Mouse (Mus musculus): ENCODE results near the gene Sestd1. TPM values are rescaled to one million over a fixed set of nuclear protein-coding genes. Genes with fewer than 3 reads are reported as not detected.

Sestd1 gene
- polyA plus RNA-seq, 1 experiment, result 38.4 TPM

DNA sequence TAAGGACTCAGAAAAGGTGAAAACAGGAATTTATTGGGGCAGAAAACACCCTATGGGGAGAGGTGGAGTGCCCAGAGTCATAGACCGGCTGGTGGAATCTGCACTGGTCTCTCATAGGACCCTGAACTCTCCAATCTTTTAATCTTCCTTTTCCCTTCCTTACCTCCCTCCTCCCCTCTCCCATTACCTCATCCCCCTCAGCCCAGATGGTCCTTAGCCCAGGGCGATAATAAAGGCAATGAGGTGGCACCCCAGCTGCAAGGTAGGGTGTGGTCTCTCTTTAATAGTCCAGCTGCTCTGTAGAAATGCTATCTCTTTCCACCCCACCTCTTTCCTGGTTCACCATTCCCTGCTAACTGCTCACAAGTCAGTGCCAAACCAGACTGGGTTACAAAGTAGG, 102.9 kb downstream of the Sestd1 start:
- H3K36me3 ChIP-seq (ENCODE audit: control insufficient read depth, insufficient read depth, low read length), result no peaks in the 10 kb centered on the region
- DNase-seq, result no peak
- no peak overlapping the region for H3K4me3 ChIP-seq (ENCODE audit: insufficient read depth, low read depth, low read length)
- 73% methylated on average over 2 of the region's 2 CpGs for WGBS
- H3K27ac ChIP-seq (ENCODE audit: insufficient read depth, low read depth, low read length), result no peak overlapping the region
- TF ChIP-seq POLR2A (IDR thresholded peaks at IDR 0.05; ENCODE audit: low read depth, low read length) (no peak), CTCF (conservative IDR thresholded peaks at IDR 0.05; ENCODE audit: insufficient read depth, insufficient read length, low read depth, low read length) (no peak)
- peaks cover 23% of the 10 kb centered on the region for H3K4me1 ChIP-seq (ENCODE audit: control insufficient read depth, insufficient read depth, low read length)
- H3K27me3 ChIP-seq (replicated peaks; ENCODE audit: control insufficient read depth, insufficient read depth, low read length), result no peaks in the 10 kb centered on the region

DNA sequence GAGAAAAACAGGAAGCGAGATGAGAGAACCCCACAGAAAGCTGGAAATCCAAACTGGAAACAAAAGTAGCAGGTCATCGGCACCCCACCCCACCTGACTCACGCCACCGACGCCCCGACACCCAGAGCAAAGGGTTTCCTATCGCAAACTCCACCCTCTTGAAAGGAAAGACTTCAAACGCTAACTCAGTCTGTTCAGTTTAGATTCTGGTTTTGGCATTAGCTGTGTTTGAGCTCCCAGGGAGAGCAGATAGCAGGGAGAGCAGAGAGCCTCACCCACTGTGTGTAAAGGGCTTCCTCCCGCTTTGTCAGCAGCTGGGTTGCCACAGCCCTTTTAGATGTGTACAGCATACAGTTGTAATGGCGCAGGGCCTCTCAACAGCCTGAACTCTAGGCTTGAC, 104.0 kb downstream of the Sestd1 start:
- TF ChIP-seq CTCF (conservative IDR thresholded peaks at IDR 0.05; ENCODE audit: insufficient read depth, insufficient read length, low read depth, low read length) (no peak), POLR2A (IDR thresholded peaks at IDR 0.05; ENCODE audit: low read depth, low read length) (no peak)
- WGBS, result 42% methylated on average over 10 of the region's 10 CpGs
- no peak overlapping the region for H3K4me3 ChIP-seq (ENCODE audit: insufficient read depth, low read depth, low read length)
- H3K4me1 ChIP-seq (ENCODE audit: control insufficient read depth, insufficient read depth, low read length), result peaks cover 30% of the 10 kb centered on the region
- DNase-seq, result no peak
- H3K36me3 ChIP-seq (ENCODE audit: control insufficient read depth, insufficient read depth, low read length), result no peaks in the 10 kb centered on the region
- no peaks in the 10 kb centered on the region for H3K27me3 ChIP-seq (replicated peaks; ENCODE audit: control insufficient read depth, insufficient read depth, low read length)
- 0 out of 2 replicates have a peak overlapping the region, but pooled peaks have one; percentile 47 for H3K27ac ChIP-seq (ENCODE audit: insufficient read depth, low read depth, low read length)

DNA sequence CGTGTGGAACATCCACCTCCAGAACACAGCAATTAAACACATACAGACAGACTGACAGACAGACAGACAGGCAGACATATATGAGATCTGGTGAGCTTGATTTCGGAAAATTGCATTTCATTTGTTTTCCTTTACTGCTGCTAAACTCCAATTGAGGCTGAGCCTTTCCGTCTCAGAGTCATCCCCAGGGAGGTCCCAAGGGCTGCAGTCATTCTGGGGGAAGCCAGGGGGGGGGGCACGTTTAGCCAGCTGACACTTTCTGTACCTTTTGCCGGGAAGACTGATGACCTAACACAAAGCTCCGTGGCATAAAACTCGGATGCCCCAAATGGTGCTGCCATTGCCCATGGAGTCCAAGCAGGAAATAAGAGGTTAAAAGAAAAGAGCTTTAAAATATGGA, 105.0 kb downstream of the Sestd1 start:
- no peak for DNase-seq
- 66% methylated on average over 7 of the region's 7 CpGs for WGBS
- TF ChIP-seq CTCF (conservative IDR thresholded peaks at IDR 0.05; ENCODE audit: insufficient read depth, insufficient read length, low read depth, low read length) (no peak), POLR2A (IDR thresholded peaks at IDR 0.05; ENCODE audit: low read depth, low read length) (no peak)
- H3K27ac ChIP-seq (ENCODE audit: insufficient read depth, low read depth, low read length), result no peak overlapping the region
- H3K36me3 ChIP-seq (ENCODE audit: control insufficient read depth, insufficient read depth, low read length), result no peaks in the 10 kb centered on the region
- no peaks in the 10 kb centered on the region for H3K27me3 ChIP-seq (replicated peaks; ENCODE audit: control insufficient read depth, insufficient read depth, low read length)
- H3K4me3 ChIP-seq (ENCODE audit: insufficient read depth, low read depth, low read length), result no peak overlapping the region
- peaks cover 33% of the 10 kb centered on the region for H3K4me1 ChIP-seq (ENCODE audit: control insufficient read depth, insufficient read depth, low read length)

DNA sequence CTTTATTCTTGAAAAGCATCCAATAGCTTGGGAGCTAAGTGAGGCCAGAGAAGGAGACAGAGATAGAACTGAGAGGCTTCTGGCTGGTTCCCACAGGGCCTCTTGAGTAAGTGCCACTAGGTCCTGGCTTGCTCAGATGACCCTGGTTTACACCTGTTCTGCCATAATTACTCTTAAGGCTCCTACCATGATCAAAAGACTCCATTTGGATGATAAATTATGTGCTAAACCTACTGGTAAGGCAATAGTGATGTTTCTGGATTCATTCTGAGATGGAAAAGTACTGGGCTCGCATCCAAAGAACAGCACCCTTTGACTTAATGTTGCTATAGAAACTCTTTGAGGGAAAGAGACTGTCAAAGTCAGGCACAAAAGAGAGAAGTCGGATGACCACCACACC, 106.1 kb downstream of the Sestd1 start:
- 42% methylated on average over 2 of the region's 2 CpGs for WGBS
- TF ChIP-seq POLR2A (IDR thresholded peaks at IDR 0.05; ENCODE audit: low read depth, low read length) (no peak), CTCF (conservative IDR thresholded peaks at IDR 0.05; ENCODE audit: insufficient read depth, insufficient read length, low read depth, low read length) (no peak)
- H3K27ac ChIP-seq (ENCODE audit: insufficient read depth, low read depth, low read length), result peak overlapping the region; percentile 73

DNA sequence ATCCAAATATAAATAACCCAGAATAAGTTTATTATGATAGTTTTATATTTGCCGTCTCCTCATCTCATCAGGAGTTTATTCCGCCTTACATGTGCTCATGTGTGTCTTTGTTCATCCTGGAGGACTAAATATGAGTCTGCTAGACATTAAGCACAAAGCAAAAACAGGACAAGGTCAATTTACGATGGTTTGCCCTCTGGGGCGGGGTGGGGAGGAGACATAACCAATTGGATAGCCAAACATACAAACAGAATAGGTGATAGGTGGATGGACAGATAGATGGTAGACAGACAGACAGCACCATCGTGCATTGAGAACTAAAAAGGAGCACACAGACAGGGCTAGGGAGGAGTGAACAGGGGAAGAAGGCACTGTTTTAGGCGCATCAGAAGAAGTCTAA, 106.6 kb downstream of the Sestd1 start:
- H3K36me3 ChIP-seq (ENCODE audit: control insufficient read depth, insufficient read depth, low read length), result no peaks in the 10 kb centered on the region
- TF ChIP-seq POLR2A (IDR thresholded peaks at IDR 0.05; ENCODE audit: low read depth, low read length) (no peak), CTCF (conservative IDR thresholded peaks at IDR 0.05; ENCODE audit: insufficient read depth, insufficient read length, low read depth, low read length) (no peak)
- no peak for DNase-seq
- WGBS, result 84% methylated on average over 6 of the region's 6 CpGs
- H3K27me3 ChIP-seq (replicated peaks; ENCODE audit: control insufficient read depth, insufficient read depth, low read length), result no peaks in the 10 kb centered on the region
- peak overlapping the region; percentile 73 for H3K27ac ChIP-seq (ENCODE audit: insufficient read depth, low read depth, low read length)
- H3K4me1 ChIP-seq (ENCODE audit: control insufficient read depth, insufficient read depth, low read length), result peaks cover 37% of the 10 kb centered on the region
- no peak overlapping the region for H3K4me3 ChIP-seq (ENCODE audit: insufficient read depth, low read depth, low read length)

More for the DNA sequence above, 106.1 kb downstream of the Sestd1 start:
- peak; percentile 77 for DNase-seq
- no peaks in the 10 kb centered on the region for H3K27me3 ChIP-seq (replicated peaks; ENCODE audit: control insufficient read depth, insufficient read depth, low read length)
- H3K4me1 ChIP-seq (ENCODE audit: control insufficient read depth, insufficient read depth, low read length), result peaks cover 33% of the 10 kb centered on the region
- H3K4me3 ChIP-seq (ENCODE audit: insufficient read depth, low read depth, low read length), result no peak overlapping the region
- no peaks in the 10 kb centered on the region for H3K36me3 ChIP-seq (ENCODE audit: control insufficient read depth, insufficient read depth, low read length)

DNA sequence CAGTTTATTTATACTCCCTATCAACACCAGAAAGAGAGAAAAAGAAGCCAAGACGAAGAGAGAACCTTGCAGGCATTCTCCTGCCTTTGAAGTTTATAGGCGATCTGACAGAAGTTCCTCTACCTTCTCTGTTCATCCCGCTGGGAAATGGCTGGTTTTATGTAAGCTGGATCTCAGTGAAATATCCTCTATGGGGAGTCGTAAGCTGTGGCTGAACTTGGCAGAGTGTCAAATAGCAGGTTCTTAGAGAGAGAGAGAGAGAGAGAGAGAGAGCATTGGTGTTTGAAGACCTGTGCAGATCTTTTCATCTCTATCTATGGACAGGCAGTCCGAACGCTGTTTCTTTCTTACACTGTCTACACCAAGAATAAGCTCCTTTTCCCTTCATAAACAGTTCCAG, 107.0 kb downstream of the Sestd1 start:
- peaks cover 40% of the 10 kb centered on the region for H3K4me1 ChIP-seq (ENCODE audit: control insufficient read depth, insufficient read depth, low read length)
- no peaks in the 10 kb centered on the region for H3K27me3 ChIP-seq (replicated peaks; ENCODE audit: control insufficient read depth, insufficient read depth, low read length)
- WGBS, result 49% methylated on average over 6 of the region's 6 CpGs
- TF ChIP-seq CTCF (conservative IDR thresholded peaks at IDR 0.05; ENCODE audit: insufficient read depth, insufficient read length, low read depth, low read length) (no peak), POLR2A (IDR thresholded peaks at IDR 0.05; ENCODE audit: low read depth, low read length) (no peak)
- H3K4me3 ChIP-seq (ENCODE audit: insufficient read depth, low read depth, low read length), result no peak overlapping the region
- peak overlapping the region; percentile 70 for H3K27ac ChIP-seq (ENCODE audit: insufficient read depth, low read depth, low read length)
- H3K36me3 ChIP-seq (ENCODE audit: control insufficient read depth, insufficient read depth, low read length), result no peaks in the 10 kb centered on the region
- peak; percentile 47 for DNase-seq

DNA sequence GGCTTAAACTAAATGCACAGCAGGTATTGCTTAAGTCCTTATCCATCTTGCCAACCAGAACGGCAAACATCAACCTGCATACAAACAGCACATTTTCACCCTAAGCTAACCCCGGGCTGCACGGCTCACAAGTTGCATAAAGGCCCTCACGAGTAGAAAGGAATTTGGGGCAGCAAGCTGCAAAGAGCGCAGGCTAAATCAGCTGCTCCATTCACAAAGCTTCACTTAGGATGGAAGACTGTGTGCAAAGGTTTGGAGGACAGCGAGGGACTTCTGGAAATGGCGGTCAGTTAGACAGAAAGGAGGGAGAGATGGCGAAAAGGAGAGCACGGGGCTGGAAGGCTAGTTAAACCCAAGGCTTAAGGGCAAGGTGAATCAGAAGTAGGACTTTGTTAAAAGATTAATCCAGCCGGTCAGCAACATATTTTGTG, 108.1 kb downstream of the Sestd1 start:
- no peaks in the 10 kb centered on the region for H3K36me3 ChIP-seq (ENCODE audit: control insufficient read depth, insufficient read depth, low read length)
- H3K4me3 ChIP-seq (ENCODE audit: insufficient read depth, low read depth, low read length), result peak overlapping the region; percentile 9; the same call in 1 of the 2 replicates
- 31% methylated on average over 10 of the region's 10 CpGs for WGBS
- peaks cover 46% of the 10 kb centered on the region for H3K4me1 ChIP-seq (ENCODE audit: control insufficient read depth, insufficient read depth, low read length)
- TF ChIP-seq POLR2A (IDR thresholded peaks at IDR 0.05; ENCODE audit: low read depth, low read length), result no peak
- TF ChIP-seq CTCF (conservative IDR thresholded peaks at IDR 0.05; ENCODE audit: insufficient read depth, insufficient read length, low read depth, low read length), result no peak
- no peaks in the 10 kb centered on the region for H3K27me3 ChIP-seq (replicated peaks; ENCODE audit: control insufficient read depth, insufficient read depth, low read length)
- DNase-seq, result peak; percentile 87
- H3K27ac ChIP-seq (ENCODE audit: insufficient read depth, low read depth, low read length), result peak overlapping the region; percentile 100
